Mouse (Mus musculus) embryonic facial prominence, embryonic 11.5 days (tissue): ENCODE measurements around the gene Hikeshi. TPM values are rescaled to one million over a fixed set of nuclear protein-coding genes. Genes with fewer than 3 reads are reported as not detected.

Source experiments
- ATAC-seq: fragments of 200-750 bp; cut with Nextera tagmentation; replicated peaks from 2 replicates; pipeline ENCODE4 v1.8.0; 2017; ENCODE audit warnings: low read depth; ENCODE audit not compliant: insufficient number of reproducible peaks, low FRiP score, low TSS enrichment
- DNase-seq: peaks from one replicate; pipeline ENCODE4 v3.0.0-alpha.2; 2015; ENCODE audit warnings: low spot score
- H3K27ac ChIP-seq: fragments of 300-500 bp; sonication (generic); replicated peaks from 2 replicates; pipeline ENCODE4 v1.5.1; 2014; ENCODE audit warnings: mild to moderate bottlenecking, low read depth, low read length, control low read depth
- H3K27me3 ChIP-seq: fragments of 300-500 bp; sonication (generic); 2 replicates; pipeline ENCODE4 v1.6.1; 2014; ENCODE audit warnings: mild to moderate bottlenecking, low read length, moderate library complexity, mixed read lengths; ENCODE audit not compliant: control insufficient read depth, insufficient read depth
- H3K36me3 ChIP-seq: fragments of 300-500 bp; sonication (generic); replicated peaks from 2 replicates; pipeline ENCODE4 v1.6.1; 2014; ENCODE audit warnings: low read depth, mild to moderate bottlenecking, low read length, moderate library complexity, mixed read lengths; ENCODE audit not compliant: control insufficient read depth, insufficient read depth
- H3K4me1 ChIP-seq: fragments of 300-500 bp; sonication (generic); 2 replicates; pipeline ENCODE4 v1.6.1; 2014; ENCODE audit warnings: low read length, mixed read lengths; ENCODE audit not compliant: control insufficient read depth, insufficient read depth
- H3K4me2 ChIP-seq: fragments of 300-500 bp; sonication (generic); 2 replicates; pipeline ENCODE4 v1.6.1; 2014; ENCODE audit warnings: low read depth, mild to moderate bottlenecking, control low read depth, low read length, moderate library complexity
- H3K4me3 ChIP-seq: fragments of 300-500 bp; sonication (generic); 2 replicates; pipeline ENCODE4 v1.5.1; 2014; ENCODE audit warnings: low read depth, low read length, control low read depth
- H3K9ac ChIP-seq: fragments of 300-500 bp; sonication (generic); replicated peaks from 2 replicates; pipeline ENCODE4 v1.6.1; 2014; ENCODE audit warnings: mild to moderate bottlenecking, control low read depth, low read length
- H3K9me3 ChIP-seq: fragments of 300-500 bp; sonication (generic); replicated peaks from 2 replicates; pipeline ENCODE4 v1.6.1; 2016; ENCODE audit warnings: mild to moderate bottlenecking, low read length, inconsistent platforms, mixed read lengths; ENCODE audit not compliant: control insufficient read depth
- WGBS: fragments of 180-500 bp; shearing (Covaris S2); extraction: QIAGEN DNeasy Blood & Tissue Kit; methylation state at CpG from one replicate; pipeline ENCODE4 v1.1.7; 2014; 5-methylcytosine and 5-hydroxymethylcytosine counted together
- polyA plus RNA-seq: library from polyadenylated mRNA; unstranded; fragments of >200 nt; fragmentation: Nextera tagmentation; extraction: Ambion mirVana; gene quantifications from 2 replicates; pipeline ENCODE4 v1.2.1, GENCODE M21; 2014

Hikeshi gene
- polyA plus RNA-seq: 166 and 184 TPM in 2 replicates

GRCm38 (mm10) chr7:89940571-89941463, at the start of gene Hikeshi:
Hikeshi (minus strand) TSS chr7:89941204.
- H3K4me3 ChIP-seq: peak within 1 kb of the TSS; percentile 83
- WGBS: under 1% methylated on average over 45 of the region's 45 CpGs
- no peaks in the 10 kb centered on the region for H3K27me3 ChIP-seq
- ATAC-seq (peak; percentile 98), DNase-seq (peak; percentile 100)
- no peaks in the 10 kb centered on the region for H3K9me3 ChIP-seq
- peak within 1 kb of the TSS; percentile 72 for H3K9ac ChIP-seq
- peak within 1 kb of the TSS; percentile 53 for H3K27ac ChIP-seq
- H3K4me1 ChIP-seq: no peaks in the 10 kb centered on the region
- peak within 1 kb of the TSS; percentile 67 for H3K4me2 ChIP-seq
- no peaks in the 10 kb centered on the region for H3K36me3 ChIP-seq

- no peaks in the 10 kb centered on the region for H3K9me3 ChIP-seq
- no peak overlapping the region for H3K9ac ChIP-seq
- no peak overlapping the region for H3K4me2 ChIP-seq
- H3K27ac ChIP-seq: no peak overlapping the region
- H3K4me1 ChIP-seq: no peaks in the 10 kb centered on the region
- DNase-seq: no peak
- H3K36me3 ChIP-seq: no peaks in the 10 kb centered on the region
- no peaks in the 10 kb centered on the region for H3K27me3 ChIP-seq
- H3K4me3 ChIP-seq: no peak overlapping the region
- ATAC-seq: no peak
These were observed 43.4 kb upstream of the Hikeshi start for GRCm38 (mm10) chr7:89984421-89984820.

GRCm38 (mm10) chr7:89983441-89983840, 42.4 kb upstream of the Hikeshi start:
- no peaks in the 10 kb centered on the region for H3K36me3 ChIP-seq
- 92% methylated on average over 2 of the region's 2 CpGs for WGBS

GRCm38 (mm10) chr7:89981557-89981956, 40.6 kb upstream of the Hikeshi start:
- Histone ChIP-seq H3K9me3 (no peaks in the 10 kb centered on the region), H3K27me3 (no peaks in the 10 kb centered on the region), H3K36me3 (no peaks in the 10 kb centered on the region), H3K9ac (peak overlapping the region; percentile 91), H3K4me3 (peak overlapping the region; percentile 77), H3K4me1 (no peaks in the 10 kb centered on the region), H3K27ac (no peak overlapping the region), H3K4me2 (peak overlapping the region; percentile 36)
- ATAC-seq (peak; percentile 42), DNase-seq (no peak)
- WGBS: 16% methylated on average over 10 of the region's 10 CpGs

More at GRCm38 (mm10) chr7:89983441-89983840, 42.4 kb upstream of the Hikeshi start:
- Histone ChIP-seq H3K27me3 (no peaks in the 10 kb centered on the region), H3K27ac (no peak overlapping the region), H3K4me1 (no peaks in the 10 kb centered on the region), H3K9me3 (no peaks in the 10 kb centered on the region), H3K4me3 (no peak overlapping the region), H3K4me2 (no peak overlapping the region), H3K9ac (no peak overlapping the region)
- ATAC-seq: no peak
- DNase-seq: no peak

- Histone ChIP-seq H3K27me3 (no peaks in the 10 kb centered on the region), H3K4me3 (peak within 1 kb of the TSS; percentile 77), H3K4me1 (no peaks in the 10 kb centered on the region), H3K9me3 (no peaks in the 10 kb centered on the region), H3K4me2 (peak within 1 kb of the TSS; percentile 66), H3K27ac (peak within 1 kb of the TSS; percentile 99), H3K9ac (peak within 1 kb of the TSS; percentile 91), H3K36me3 (peaks cover 1% of the 10 kb centered on the region; the same call in 1 of the 2 replicates)
- ATAC-seq (peak; percentile 85), DNase-seq (peak; percentile 96)
- WGBS: under 1% methylated on average over 86 of the region's 87 CpGs
These were observed 39.8 kb upstream of the Hikeshi start, which contains the start of gene Eed for GRCm38 (mm10) chr7:89980485-89981422. Eed (minus strand) TSS chr7:89980983.

- Histone ChIP-seq H3K27ac (peak overlapping the region; percentile 99), H3K27me3 (no peaks in the 10 kb centered on the region), H3K4me1 (no peaks in the 10 kb centered on the region), H3K4me2 (peak overlapping the region; percentile 66), H3K9ac (peak overlapping the region; percentile 91), H3K4me3 (peak overlapping the region; percentile 77), H3K36me3 (peaks cover 3% of the 10 kb centered on the region; the same call in 1 of the 2 replicates), H3K9me3 (no peaks in the 10 kb centered on the region)
- DNase-seq (no peak), ATAC-seq (no peak)
- WGBS: 1% methylated on average over 31 of the region's 31 CpGs
These were observed 39.1 kb upstream of the Hikeshi start for GRCm38 (mm10) chr7:89980133-89980484.

GRCm38 (mm10) chr7:89979432-89980130, 38.6 kb upstream of the Hikeshi start:
- ATAC-seq (no peak), DNase-seq (peak; percentile 40)
- H3K27ac ChIP-seq: peak overlapping the region; percentile 99
- peak overlapping the region; percentile 77 for H3K4me3 ChIP-seq
- WGBS: 4% methylated on average over 23 of the region's 23 CpGs
- no peaks in the 10 kb centered on the region for H3K27me3 ChIP-seq
- H3K36me3 ChIP-seq: peaks cover 3% of the 10 kb centered on the region
- H3K4me2 ChIP-seq: peak overlapping the region; percentile 66
- H3K9ac ChIP-seq: peak overlapping the region; percentile 91
- H3K4me1 ChIP-seq: no peaks in the 10 kb centered on the region
- no peaks in the 10 kb centered on the region for H3K9me3 ChIP-seq
